Mouse (Mus musculus) gastrocnemius, postnatal 25 days (tissue): ENCODE data around the gene Cd72. TPM values are rescaled to one million over a fixed set of nuclear protein-coding genes. Genes with fewer than 3 reads are reported as not detected.
A peak's percentile ranks its signal among the peaks of the same experiment; 100 is the strongest.

ENCODE experiments used
- DNase-seq: peaks from one replicate; pipeline ENCODE4 v3.0.0; 2022
- total RNA-seq, 2 experiments: library from RNA; stranded (reverse); gene quantifications; 1 replicate in 1 of 2; 2 replicates in 1 of 2; pipeline ENCODE4 v1.2.3; 2021

The Cd72 gene
- total RNA-seq, 2 experiments from 2014 or later, result not detected

- no peak for DNase-seq
Measured at GRCm38 (mm10) chr4:43401486-43401885, 52.9 kb downstream of the Cd72 start.

GRCm38 (mm10) chr4:43400976-43401375 lies 53.5 kb downstream of the Cd72 start:
- DNase-seq, result peak; percentile 61

GRCm38 (mm10) chr4:43399391-43400131 lies 54.9 kb downstream of the Cd72 start:
- peak; percentile 63 for DNase-seq

GRCm38 (mm10) chr4:43398829-43399331 lies 55.5 kb downstream of the Cd72 start:
- peak; percentile 58 for DNase-seq

- no peak for DNase-seq
Measured at GRCm38 (mm10) chr4:43398014-43398413, 56.4 kb downstream of the Cd72 start.

Other genes starting within 250 kb of the Cd72 start
- not detected for gene Atp8b5, start 187.5 kb downstream of the Cd72 start, total RNA-seq
- gene Rusc2, start 72.6 kb downstream of the Cd72 start, total RNA-seq, result 10 to 100 TPM; 22.1 to 24.2 TPM
- gene Fam166b, start 25.5 kb downstream of the Cd72 start, total RNA-seq, result not detected
- 10 to 100 TPM; 41.7 to 47.2 TPM for gene Tesk1, start 12.7 kb downstream of the Cd72 start, total RNA-seq
- not detected for gene Sit1, start 29.1 kb upstream of the Cd72 start, total RNA-seq
- 10 to 100 TPM; 21.9 to 26.8 TPM for gene Ccdc107, start 38.3 kb upstream of the Cd72 start, total RNA-seq
- under 1 TPM in 1 of 2 experiments, not detected in 1; 0.69 TPM for gene Arhgef39, start 45.1 kb upstream of the Cd72 start, total RNA-seq
- 1 to 10 TPM; 2.2 to 2.7 TPM for gene Car9, start 52.3 kb upstream of the Cd72 start, total RNA-seq
- over 10,000 TPM in 1 of 2 experiments, 1,000 to 10,000 TPM in 1; 8,936 to 14,319 TPM for gene Tpm2, start 69.1 kb upstream of the Cd72 start, total RNA-seq
- 10 to 100 TPM; 34.9 to 41.8 TPM for gene Creb3, start 107.7 kb upstream of the Cd72 start, total RNA-seq
- 10 to 100 TPM; 56.2 to 79.8 TPM for gene Tln1, start 108.1 kb upstream of the Cd72 start, total RNA-seq
- 10 to 100 TPM; 21.1 to 22.5 TPM for gene Rgp1, start 124.1 kb upstream of the Cd72 start, total RNA-seq
- gene Gba2, start 124.2 kb upstream of the Cd72 start, total RNA-seq, result 1 to 10 TPM; 5.5 to 6.1 TPM
- gene Msmp, start 129.9 kb upstream of the Cd72 start, total RNA-seq, result under 1 TPM in 1 of 2 experiments, not detected in 1; 0.64 TPM
- gene Npr2, start 177.3 kb upstream of the Cd72 start, total RNA-seq, result 10 to 100 TPM; 32.5 to 36.6 TPM
- gene Spag8, start 199.0 kb upstream of the Cd72 start, total RNA-seq, result under 1 TPM in 1 of 2 experiments, not detected in 1; 0.33 TPM
- gene Hint2, start 201.8 kb upstream of the Cd72 start, total RNA-seq, result 10 to 100 TPM; 37.5 to 39.6 TPM
- gene Tmem8b, start 214.3 kb upstream of the Cd72 start, total RNA-seq, result 10 to 100 TPM; 10.7 to 12.1 TPM
- gene Fam221b, start 214.5 kb upstream of the Cd72 start, total RNA-seq, result under 1 TPM in 1 of 2 experiments, not detected in 1; 0.13 TPM
- not detected for gene Olfr70, start 246.2 kb upstream of the Cd72 start, total RNA-seq